Mouse (Mus musculus) liver, embryonic 13.5 days (tissue): Measurements from ENCODE around the gene Cdc42ep4. TPM values are rescaled to one million over a fixed set of nuclear protein-coding genes. Genes with fewer than 3 reads are reported as not detected.
A peak's percentile ranks its signal among the peaks of the same experiment; 100 is the strongest.

ENCODE experiments used
- ATAC-seq: fragments of 200-750 bp; cut with Nextera tagmentation; 2 replicates; pipeline ENCODE4 v1.8.0; 2017; ENCODE audit warnings: low read depth, mild to moderate bottlenecking, moderate number of reproducible peaks, moderate library complexity
- DNase-seq: peaks from one replicate; pipeline ENCODE4 v3.0.0; 2022
- H3K27ac ChIP-seq: fragments of 300-500 bp; sonication (generic); 2 replicates; pipeline ENCODE4 v1.5.1; 2015; ENCODE audit warnings: moderate library complexity, mild to moderate bottlenecking, inconsistent platforms
- H3K27me3 ChIP-seq: fragments of 300-500 bp; sonication (generic); 2 replicates; pipeline ENCODE4 v1.6.1; 2015; ENCODE audit warnings: mild to moderate bottlenecking, inconsistent platforms
- H3K36me3 ChIP-seq: fragments of 300-500 bp; sonication (generic); 2 replicates; pipeline ENCODE4 v1.6.1; 2015; ENCODE audit warnings: mild to moderate bottlenecking, inconsistent platforms
- H3K4me1 ChIP-seq: fragments of 300-500 bp; sonication (generic); replicated peaks from 2 replicates; pipeline ENCODE4 v1.6.1; 2015; ENCODE audit warnings: inconsistent platforms
- H3K4me2 ChIP-seq: fragments of 300-500 bp; sonication (generic); 2 replicates; pipeline ENCODE4 v1.6.1; 2015; ENCODE audit warnings: inconsistent platforms, mild to moderate bottlenecking, moderate library complexity
- H3K4me3 ChIP-seq: fragments of 300-500 bp; sonication (generic); replicated peaks from 2 replicates; pipeline ENCODE4 v1.5.1; 2015; ENCODE audit warnings: mild to moderate bottlenecking, inconsistent platforms
- H3K9ac ChIP-seq: fragments of 300-500 bp; sonication (generic); 2 replicates; pipeline ENCODE4 v1.6.1; 2015; ENCODE audit warnings: mild to moderate bottlenecking, inconsistent platforms
- H3K9me3 ChIP-seq: fragments of 300-500 bp; sonication (generic); replicated peaks from 2 replicates; pipeline ENCODE4 v1.6.1; 2016; ENCODE audit warnings: inconsistent platforms
- WGBS: fragments of 180-500 bp; shearing (Covaris S2); methylation state at CpG from one replicate; pipeline ENCODE4 v1.1.7; 2015; ENCODE audit not compliant: insufficient replicate concordance; 5-methylcytosine and 5-hydroxymethylcytosine counted together
- polyA plus RNA-seq: library from polyadenylated mRNA; unstranded; fragments of >200 nt; fragmentation: Nextera tagmentation; extraction: Ambion mirVana; gene quantifications from 2 replicates; pipeline ENCODE4 v1.2.1, GENCODE M21; 2015

Gene Cdc42ep4
- polyA plus RNA-seq, 1 experiment from 2014 or later: 17.3 TPM

- ATAC-seq: no peak
- H3K4me2 ChIP-seq: peak overlapping the region; percentile 98
- peak overlapping the region; percentile 90 for H3K9ac ChIP-seq
- H3K36me3 ChIP-seq: peaks cover 32% of the 10 kb centered on the region
- WGBS: 72% methylated on average over 11 of the region's 11 CpGs
- H3K27me3 ChIP-seq: no peaks in the 10 kb centered on the region
- H3K27ac ChIP-seq: peak overlapping the region; percentile 96
- no peak for DNase-seq
- peak overlapping the region; percentile 81 for H3K4me3 ChIP-seq
- peaks cover 66% of the 10 kb centered on the region for H3K4me1 ChIP-seq
- H3K9me3 ChIP-seq: peaks cover 9% of the 10 kb centered on the region
These were observed 3.8 kb downstream of the Cdc42ep4 start for GRCm38 (mm10) chr11:113747725-113748380.

GRCm38 (mm10) chr11:113747056-113747455 lies 4.6 kb downstream of the Cdc42ep4 start:
- H3K4me1 ChIP-seq: peaks cover 59% of the 10 kb centered on the region
- DNase-seq: no peak
- ATAC-seq: no peak

GRCm38 (mm10) chr11:113745961-113746360 lies 5.7 kb downstream of the Cdc42ep4 start:
- Histone ChIP-seq H3K9me3 (peaks cover 10% of the 10 kb centered on the region), H3K9ac (0 out of 2 replicates have a peak overlapping the region, but pooled peaks have one; percentile 1), H3K27ac (no peak overlapping the region), H3K4me3 (no peak overlapping the region), H3K27me3 (no peaks in the 10 kb centered on the region), H3K4me1 (peaks cover 58% of the 10 kb centered on the region), H3K4me2 (no peak overlapping the region), H3K36me3 (peaks cover 47% of the 10 kb centered on the region)
- DNase-seq (no peak), ATAC-seq (no peak)
- WGBS: 61% methylated on average over 4 of the region's 4 CpGs

More at GRCm38 (mm10) chr11:113747056-113747455, 4.6 kb downstream of the Cdc42ep4 start:
- Histone ChIP-seq H3K4me3 (peak overlapping the region; percentile 81), H3K27ac (peak overlapping the region; percentile 96), H3K9ac (peak overlapping the region; percentile 90), H3K36me3 (peaks cover 40% of the 10 kb centered on the region), H3K4me2 (peak overlapping the region; percentile 98), H3K27me3 (no peaks in the 10 kb centered on the region), H3K9me3 (peaks cover 10% of the 10 kb centered on the region)
- 26% methylated on average over 16 of the region's 16 CpGs for WGBS

GRCm38 (mm10) chr11:113742998-113743397 lies 8.7 kb downstream of the Cdc42ep4 start:
- Histone ChIP-seq H3K4me2 (no peak overlapping the region), H3K4me1 (peaks cover 59% of the 10 kb centered on the region), H3K36me3 (peaks cover 62% of the 10 kb centered on the region), H3K27ac (no peak overlapping the region), H3K9me3 (peaks cover 10% of the 10 kb centered on the region), H3K4me3 (no peak overlapping the region), H3K9ac (no peak overlapping the region), H3K27me3 (no peaks in the 10 kb centered on the region)
- DNase-seq (no peak), ATAC-seq (no peak)
- 82% methylated on average over 1 of the region's 1 CpGs for WGBS

GRCm38 (mm10) chr11:113740100-113740499 lies 11.6 kb downstream of the Cdc42ep4 start:
- Histone ChIP-seq H3K9ac (no peak overlapping the region; the same call in 1 of the 2 replicates), H3K4me3 (no peak overlapping the region), H3K27me3 (no peaks in the 10 kb centered on the region), H3K4me2 (no peak overlapping the region), H3K27ac (no peak overlapping the region), H3K9me3 (peaks cover 10% of the 10 kb centered on the region), H3K4me1 (peaks cover 59% of the 10 kb centered on the region), H3K36me3 (peaks cover 51% of the 10 kb centered on the region)
- no peak for ATAC-seq
- no peak for DNase-seq
- 72% methylated on average over 7 of the region's 7 CpGs for WGBS

GRCm38 (mm10) chr11:113739213-113739612 lies 12.5 kb downstream of the Cdc42ep4 start:
- Histone ChIP-seq H3K4me1 (peaks cover 67% of the 10 kb centered on the region), H3K9ac (no peak overlapping the region), H3K27ac (no peak overlapping the region), H3K36me3 (peaks cover 47% of the 10 kb centered on the region), H3K9me3 (peaks cover 10% of the 10 kb centered on the region), H3K4me3 (no peak overlapping the region), H3K4me2 (no peak overlapping the region), H3K27me3 (no peaks in the 10 kb centered on the region)
- ATAC-seq (no peak), DNase-seq (no peak)
- 74% methylated on average over 8 of the region's 8 CpGs for WGBS

GRCm38 (mm10) chr11:113737912-113738311 lies 13.8 kb downstream of the Cdc42ep4 start:
- WGBS: 56% methylated on average over 8 of the region's 8 CpGs
- H3K9me3 ChIP-seq: peaks cover 2% of the 10 kb centered on the region
- H3K27ac ChIP-seq: no peak overlapping the region
- H3K4me3 ChIP-seq: no peak overlapping the region
- H3K9ac ChIP-seq: no peak overlapping the region
- no peak overlapping the region for H3K4me2 ChIP-seq
- H3K4me1 ChIP-seq: peaks cover 80% of the 10 kb centered on the region
- DNase-seq (no peak), ATAC-seq (no peak)
- peaks cover 36% of the 10 kb centered on the region for H3K36me3 ChIP-seq
- H3K27me3 ChIP-seq: no peaks in the 10 kb centered on the region

GRCm38 (mm10) chr11:113737553-113737854 lies 14.2 kb downstream of the Cdc42ep4 start:
- ATAC-seq (no peak), DNase-seq (no peak)
- H3K4me2 ChIP-seq: no peak overlapping the region
- H3K27ac ChIP-seq: no peak overlapping the region
- H3K9me3 ChIP-seq: no peaks in the 10 kb centered on the region
- peaks cover 84% of the 10 kb centered on the region for H3K4me1 ChIP-seq
- 73% methylated on average over 3 of the region's 3 CpGs for WGBS
- H3K4me3 ChIP-seq: no peak overlapping the region
- no peaks in the 10 kb centered on the region for H3K27me3 ChIP-seq
- H3K36me3 ChIP-seq: peaks cover 32% of the 10 kb centered on the region
- H3K9ac ChIP-seq: no peak overlapping the region

GRCm38 (mm10) chr11:113736848-113737552 lies 14.7 kb downstream of the Cdc42ep4 start:
- Histone ChIP-seq H3K27me3 (no peaks in the 10 kb centered on the region), H3K4me3 (no peak overlapping the region), H3K4me1 (peaks cover 89% of the 10 kb centered on the region), H3K4me2 (0 out of 2 replicates have a peak overlapping the region, but pooled peaks have one; percentile 15), H3K9me3 (no peaks in the 10 kb centered on the region), H3K9ac (no peak overlapping the region), H3K36me3 (peaks cover 27% of the 10 kb centered on the region), H3K27ac (no peak overlapping the region; the same call in 1 of the 2 replicates)
- 80% methylated on average over 11 of the region's 11 CpGs for WGBS
- ATAC-seq (peak; percentile 64), DNase-seq (no peak)

GRCm38 (mm10) chr11:113735151-113735550 lies 16.5 kb downstream of the Cdc42ep4 start:
- no peaks in the 10 kb centered on the region for H3K27me3 ChIP-seq
- peaks cover 96% of the 10 kb centered on the region for H3K4me1 ChIP-seq
- peaks cover 15% of the 10 kb centered on the region; the same call in 1 of the 2 replicates for H3K36me3 ChIP-seq
- no peak for ATAC-seq
- H3K4me3 ChIP-seq: no peak overlapping the region
- DNase-seq: no peak
- no peak overlapping the region for H3K4me2 ChIP-seq
- 78% methylated on average over 6 of the region's 6 CpGs for WGBS
- H3K9me3 ChIP-seq: no peaks in the 10 kb centered on the region
- H3K27ac ChIP-seq: peak overlapping the region; percentile 72; the same call in 1 of the 2 replicates
- H3K9ac ChIP-seq: 0 out of 2 replicates have a peak overlapping the region, but pooled peaks have one; percentile 17

GRCm38 (mm10) chr11:113733631-113734364 lies 17.9 kb downstream of the Cdc42ep4 start:
- DNase-seq: no peak
- Histone ChIP-seq H3K27ac (peak overlapping the region; percentile 72), H3K27me3 (no peaks in the 10 kb centered on the region), H3K36me3 (peaks cover 15% of the 10 kb centered on the region), H3K4me3 (no peak overlapping the region), H3K9ac (no peak overlapping the region), H3K4me1 (peaks cover 85% of the 10 kb centered on the region), H3K9me3 (no peaks in the 10 kb centered on the region), H3K4me2 (peak overlapping the region; percentile 15; the same call in 1 of the 2 replicates)
- 57% methylated on average over 6 of the region's 6 CpGs for WGBS
- peak; percentile 35 for ATAC-seq
